Mouse (Mus musculus): ENCODE data around the gene Prdx5. TPM values are rescaled to one million over a fixed set of nuclear protein-coding genes. Genes with fewer than 3 reads are reported as not detected.

The Prdx5 gene
- polyA plus RNA-seq, 1 experiment from 2014 or later, result 272 TPM

GRCm38 (mm10) chr19:6857391-6858005 lies 52.4 kb downstream of the Prdx5 start:
- ATAC-seq, result no peak
- Histone ChIP-seq H3K9me3 (ENCODE audit: control insufficient read depth, low read length) (no peaks in the 10 kb centered on the region), H3K4me2 (ENCODE audit: low read length) (no peak overlapping the region), H3K27ac (ENCODE audit: low read length) (no peak overlapping the region), H3K36me3 (ENCODE audit: control insufficient read depth, insufficient read depth) (no peaks in the 10 kb centered on the region), H3K27me3 (replicated peaks; ENCODE audit: control insufficient read depth, insufficient read depth, low read length) (0 out of 2 replicates have a peak, but pooled peaks cover 2% of the 10 kb centered on the region), H3K9ac (replicated peaks; ENCODE audit: low read depth, low read length) (no peak overlapping the region), H3K4me1 (replicated peaks; ENCODE audit: control insufficient read depth, insufficient read depth, low read length) (peaks cover 6% of the 10 kb centered on the region), H3K4me3 (replicated peaks; ENCODE audit: low read length) (no peak overlapping the region)
- WGBS, result 74% methylated on average over 9 of the region's 9 CpGs

GRCm38 (mm10) chr19:6857003-6857360 lies 52.9 kb downstream of the Prdx5 start:
- no peak for ATAC-seq

More at GRCm38 (mm10) chr19:6857003-6857360, 52.9 kb downstream of the Prdx5 start:
- no peak overlapping the region for H3K4me3 ChIP-seq (replicated peaks; ENCODE audit: low read length)
- no peaks in the 10 kb centered on the region for H3K9me3 ChIP-seq (ENCODE audit: control insufficient read depth, low read length)
- H3K36me3 ChIP-seq (ENCODE audit: control insufficient read depth, insufficient read depth), result no peaks in the 10 kb centered on the region
- 0 out of 2 replicates have a peak, but pooled peaks cover 2% of the 10 kb centered on the region for H3K27me3 ChIP-seq (replicated peaks; ENCODE audit: control insufficient read depth, insufficient read depth, low read length)
- no peak overlapping the region for H3K27ac ChIP-seq (ENCODE audit: low read length)
- H3K9ac ChIP-seq (replicated peaks; ENCODE audit: low read depth, low read length), result no peak overlapping the region
- no peak overlapping the region for H3K4me2 ChIP-seq (ENCODE audit: low read length)
- WGBS, result 40% methylated on average over 3 of the region's 3 CpGs
- peaks cover 6% of the 10 kb centered on the region for H3K4me1 ChIP-seq (replicated peaks; ENCODE audit: control insufficient read depth, insufficient read depth, low read length)

Small RNA genes lying within 50 kb of the gene (microRNA-seq; reads per million reads assigned to microRNA genes)
- gene Mir6990, result 1.2 reads per million

Other genes starting within 250 kb of the Prdx5 start
- gene Rps6ka4, start 69.5 kb downstream of the Prdx5 start, polyA plus RNA-seq (2015; fragmentation: Nextera tagmentation; extraction: Ambion mirVana), result 9.4 and 9.7 TPM in 2 replicates
- 0.68 and 1.1 TPM in 2 replicates for gene Ccdc88b, start 51.9 kb downstream of the Prdx5 start, polyA plus RNA-seq (2015; fragmentation: Nextera tagmentation; extraction: Ambion mirVana)
- gene Trmt112, start 408 bp downstream of the Prdx5 start, polyA plus RNA-seq (2015; fragmentation: Nextera tagmentation; extraction: Ambion mirVana), result 104 and 116 TPM in 2 replicates
- 16.1 and 18.8 TPM in 2 replicates for gene Esrra, start 11.7 kb upstream of the Prdx5 start, polyA plus RNA-seq (2015; fragmentation: Nextera tagmentation; extraction: Ambion mirVana)
- 0.37 and 0.89 TPM in 2 replicates for gene Catsperz, start 15.3 kb upstream of the Prdx5 start, polyA plus RNA-seq (2015; fragmentation: Nextera tagmentation; extraction: Ambion mirVana)
- gene Kcnk4, start 24.4 kb upstream of the Prdx5 start, polyA plus RNA-seq (2015; fragmentation: Nextera tagmentation; extraction: Ambion mirVana), result 2.1 and 3.3 TPM in 2 replicates
- gene Bad, start 31.8 kb upstream of the Prdx5 start, polyA plus RNA-seq (2015; fragmentation: Nextera tagmentation; extraction: Ambion mirVana), result 87.9 and 88.4 TPM in 2 replicates
- gene Gpr137, start 32.4 kb upstream of the Prdx5 start, polyA plus RNA-seq (2015; fragmentation: Nextera tagmentation; extraction: Ambion mirVana), result 46.3 and 52.5 TPM in 2 replicates
- gene Ppp1r14b, start 64.9 kb upstream of the Prdx5 start, polyA plus RNA-seq (2015; fragmentation: Nextera tagmentation; extraction: Ambion mirVana), result 132 and 140 TPM in 2 replicates
- 11.5 and 12.3 TPM in 2 replicates for gene Plcb3, start 66.4 kb upstream of the Prdx5 start, polyA plus RNA-seq (2015; fragmentation: Nextera tagmentation; extraction: Ambion mirVana)
- gene Fkbp2, start 70.4 kb upstream of the Prdx5 start, polyA plus RNA-seq (2015; fragmentation: Nextera tagmentation; extraction: Ambion mirVana), result 73.8 and 101 TPM in 2 replicates
- gene Vegfb, start 77.5 kb upstream of the Prdx5 start, polyA plus RNA-seq (2015; fragmentation: Nextera tagmentation; extraction: Ambion mirVana), result 42.5 and 44.6 TPM in 2 replicates
- 18.3 and 23.3 TPM in 2 replicates for gene Dnajc4, start 82.5 kb upstream of the Prdx5 start, polyA plus RNA-seq (2015; fragmentation: Nextera tagmentation; extraction: Ambion mirVana)
- 15.5 and 16.0 TPM in 2 replicates for gene Nudt22, start 86.0 kb upstream of the Prdx5 start, polyA plus RNA-seq (2015; fragmentation: Nextera tagmentation; extraction: Ambion mirVana)
- 12.5 and 17.9 TPM in 2 replicates for gene Trpt1, start 86.0 kb upstream of the Prdx5 start, polyA plus RNA-seq (2015; fragmentation: Nextera tagmentation; extraction: Ambion mirVana)
- gene Fermt3, start 109.4 kb upstream of the Prdx5 start, polyA plus RNA-seq (2015; fragmentation: Nextera tagmentation; extraction: Ambion mirVana), result 3.3 and 3.8 TPM in 2 replicates
- 246 and 247 TPM in 2 replicates for gene Stip1, start 129.9 kb upstream of the Prdx5 start, polyA plus RNA-seq (2015; fragmentation: Nextera tagmentation; extraction: Ambion mirVana)
- 4.0 and 5.3 TPM in 2 replicates for gene Macrod1, start 146.7 kb upstream of the Prdx5 start, polyA plus RNA-seq (2015; fragmentation: Nextera tagmentation; extraction: Ambion mirVana)
- 13.8 and 16.1 TPM in 2 replicates for gene Flrt1, start 195.6 kb upstream of the Prdx5 start, polyA plus RNA-seq (2015; fragmentation: Nextera tagmentation; extraction: Ambion mirVana)

All from forebrain, embryonic 16.5 days (tissue).